Mouse (Mus musculus): ENCODE results near the gene 4933424G06Rik.
A peak's percentile ranks its signal among the peaks of the same experiment; 100 is the strongest.

4933424G06Rik gene

DNA sequence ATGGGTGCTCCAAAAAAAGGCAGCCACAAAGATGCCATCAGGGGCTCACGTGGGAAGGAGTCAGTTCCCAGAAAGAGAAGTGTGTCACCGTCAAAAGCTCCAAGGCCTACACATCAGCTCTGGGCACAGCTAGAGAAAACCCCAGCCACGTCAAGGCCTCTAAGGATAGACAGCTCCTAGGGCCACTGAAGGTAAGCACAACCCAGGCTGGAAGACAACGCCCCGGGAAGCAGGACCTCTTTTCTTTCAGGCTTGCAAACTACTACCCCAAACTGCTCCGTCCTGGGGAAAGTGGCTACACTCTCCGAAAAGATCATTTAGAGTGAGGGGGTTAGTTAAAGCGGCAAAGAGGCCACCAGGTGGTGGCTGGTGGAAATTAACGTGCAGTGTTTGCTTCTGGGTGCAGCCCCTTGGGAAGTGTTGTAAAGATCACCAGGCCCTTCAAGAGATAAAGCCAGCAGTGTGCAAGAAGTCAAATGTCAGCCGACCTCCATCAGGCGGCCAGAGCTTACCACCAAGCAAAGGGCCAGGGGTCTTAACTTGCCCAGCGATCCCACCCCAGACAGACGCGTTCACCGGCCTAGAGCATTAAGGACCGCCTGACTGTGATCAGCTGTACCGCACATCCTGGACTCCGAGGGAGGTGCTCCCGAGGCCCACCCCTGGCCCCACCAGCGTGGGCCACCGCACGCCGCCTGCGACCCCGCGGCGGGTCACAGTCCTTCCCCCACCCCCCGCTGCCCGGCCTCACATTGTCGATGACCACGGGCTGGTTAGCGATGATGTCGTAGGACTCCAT is 695 bp upstream of the 4933424G06Rik start:
- DNase-seq (ENCODE audit: low read depth, low spot score): peak; percentile 24

- DNase-seq (ENCODE audit: low read depth, low spot score): no peak
Measured at GRCm38 (mm10) chr1:36711104-36711503, 1.2 kb downstream of the 4933424G06Rik start.

- DNase-seq (ENCODE audit: low read depth, low spot score): no peak
Measured at GRCm38 (mm10) chr1:36714311-36714710, 4.4 kb downstream of the 4933424G06Rik start, which contains the start of gene Actr1b. Gene Actr1b, minus strand, starts transcription at chr1:36714422.

GRCm38 (mm10) chr1:36718786-36719185 is 8.8 kb downstream of the 4933424G06Rik start:
- no peak for DNase-seq (ENCODE audit: low read depth, low spot score)

GRCm38 (mm10) chr1:36723146-36724056 is 13.5 kb downstream of the 4933424G06Rik start:
- no peak for DNase-seq (ENCODE audit: low read depth, low spot score)

DNA sequence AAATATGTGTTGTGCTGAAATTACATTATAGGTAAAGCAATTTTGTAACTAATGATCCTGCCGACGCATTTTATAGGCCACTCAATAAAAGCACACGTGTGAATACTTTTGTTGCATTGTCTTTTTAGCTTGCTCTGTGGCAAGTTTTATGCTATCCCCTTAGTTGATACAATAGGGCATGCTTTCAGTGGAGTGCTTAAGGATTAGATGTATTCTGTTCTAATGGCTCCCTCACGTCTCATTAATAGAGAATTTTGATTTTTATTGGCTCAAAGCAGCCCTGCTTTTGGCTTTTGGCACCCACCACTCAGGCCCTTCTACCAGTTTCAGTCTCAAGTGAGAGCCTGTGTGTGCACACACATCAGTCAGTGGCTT is 14.1 kb downstream of the 4933424G06Rik start:
- no peak for DNase-seq (ENCODE audit: low read depth, low spot score)

DNA sequence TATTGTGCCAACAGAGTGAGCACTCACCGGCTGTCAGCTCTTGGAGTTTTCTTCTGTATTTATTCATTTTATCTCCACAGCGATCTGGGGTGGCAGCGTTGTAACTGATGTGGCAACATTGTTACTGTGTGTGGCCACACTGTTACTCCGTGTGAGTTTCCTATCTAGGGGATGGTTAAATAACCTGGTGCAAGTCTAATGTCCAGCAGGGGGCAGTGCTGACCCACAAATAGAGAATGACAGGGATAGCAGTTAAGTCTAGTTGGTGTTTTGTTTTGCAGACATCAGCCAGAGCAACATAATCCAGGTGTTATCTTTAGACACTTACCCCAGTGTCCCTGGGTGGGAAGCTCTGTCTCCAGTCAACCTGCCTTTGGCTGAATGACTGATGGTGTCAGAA is 27.4 kb downstream of the 4933424G06Rik start:
- peak; percentile 65 for DNase-seq (ENCODE audit: low read depth, low spot score)

GRCm38 (mm10) chr1:36739231-36739630 is 29.3 kb downstream of the 4933424G06Rik start:
- DNase-seq (ENCODE audit: low read depth, low spot score): no peak

GRCm38 (mm10) chr1:36743046-36743445 is 33.1 kb downstream of the 4933424G06Rik start:
- DNase-seq (ENCODE audit: low read depth, low spot score): no peak

- DNase-seq (ENCODE audit: low read depth, low spot score): no peak
Measured at GRCm38 (mm10) chr1:36744268-36744944, 34.5 kb downstream of the 4933424G06Rik start.

DNA sequence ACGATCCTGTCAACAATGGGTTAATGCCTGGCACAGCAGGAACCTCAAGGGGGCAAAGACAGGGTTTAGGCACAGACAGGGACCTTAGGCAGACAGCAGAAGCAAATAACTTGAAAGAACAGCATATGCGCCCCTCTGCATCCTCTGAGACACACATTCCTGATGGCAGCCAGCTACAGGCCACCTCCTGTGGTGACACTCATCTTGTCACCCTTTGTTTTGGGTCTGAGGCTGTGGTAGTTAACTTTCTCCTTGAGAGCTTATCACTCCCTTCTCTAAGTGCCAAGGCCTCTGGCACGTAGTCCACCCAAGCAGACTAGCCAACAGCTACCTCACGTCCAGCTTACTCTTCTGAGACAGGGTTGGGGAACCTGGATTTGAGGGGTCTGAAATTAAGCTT is 35.7 kb downstream of the 4933424G06Rik start:
- DNase-seq (ENCODE audit: low read depth, low spot score): no peak

GRCm38 (mm10) chr1:36746452-36746851 is 36.5 kb downstream of the 4933424G06Rik start:
- no peak for DNase-seq (ENCODE audit: low read depth, low spot score)

GRCm38 (mm10) chr1:36753932-36754675 is 44.2 kb downstream of the 4933424G06Rik start:
- DNase-seq (ENCODE audit: low read depth, low spot score): no peak

- no peak for DNase-seq (ENCODE audit: low read depth, low spot score)
Measured at GRCm38 (mm10) chr1:36758553-36758952, 48.6 kb downstream of the 4933424G06Rik start.

DNA sequence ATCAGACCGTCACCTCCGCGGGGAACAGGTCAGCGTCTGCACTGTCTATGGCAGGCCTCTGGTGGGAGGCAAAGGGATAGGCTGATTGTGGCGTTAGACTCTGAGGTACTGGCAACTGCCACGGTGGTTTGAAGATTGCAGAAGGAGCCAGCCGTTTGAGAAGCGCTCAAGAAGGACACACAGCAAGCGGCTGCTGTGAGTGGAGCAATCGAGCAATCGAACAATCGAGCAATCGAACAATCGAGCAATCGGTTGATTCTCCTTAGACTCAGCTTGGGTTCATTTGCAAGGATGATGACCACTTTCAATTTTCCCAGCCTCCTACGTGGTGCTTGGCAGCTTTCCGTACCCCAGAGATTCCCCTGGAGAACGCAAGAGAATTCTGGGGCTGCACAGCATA is 49.1 kb downstream of the 4933424G06Rik start:
- DNase-seq (ENCODE audit: low read depth, low spot score): no peak

DNA sequence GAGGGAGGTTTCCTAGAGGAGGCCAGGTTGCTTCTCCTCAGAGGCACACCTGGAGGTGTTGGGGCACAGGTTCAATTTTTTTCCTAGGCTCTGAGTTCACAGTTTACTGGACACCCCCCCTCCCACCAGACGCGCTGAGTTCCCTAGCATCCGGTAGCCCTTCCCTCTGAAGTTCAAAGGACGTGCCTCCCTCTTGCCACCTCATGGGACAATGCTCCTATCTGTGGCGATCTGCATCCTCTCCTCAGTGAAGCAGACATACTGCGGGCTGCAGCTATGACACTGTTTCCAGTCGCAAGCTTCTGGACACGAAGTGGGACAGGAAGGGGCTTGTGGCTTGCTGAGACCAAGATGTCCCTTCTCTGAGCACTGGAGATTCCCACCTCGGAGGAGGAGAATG is 50.5 kb downstream of the 4933424G06Rik start:
- no peak for DNase-seq (ENCODE audit: low read depth, low spot score)

DNA sequence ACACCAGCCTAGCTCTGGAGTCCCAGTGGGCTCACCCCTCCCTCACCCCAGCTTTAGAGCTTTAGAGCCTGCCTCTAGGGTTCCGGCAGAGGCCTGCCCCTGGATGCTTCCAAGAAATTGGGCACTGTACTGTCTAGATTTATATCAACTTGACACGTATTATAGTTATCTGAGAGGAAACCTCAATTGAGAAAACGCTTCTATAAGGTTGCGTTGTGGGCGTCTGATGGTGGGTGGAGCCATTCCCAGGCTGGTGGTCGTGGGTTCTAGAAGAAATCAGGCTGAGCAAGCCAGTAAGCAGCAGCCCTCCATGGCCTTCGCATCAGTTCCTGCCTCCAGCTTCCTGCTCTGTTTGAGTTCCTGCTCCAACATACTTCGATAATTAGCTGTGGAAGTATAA is 51.1 kb downstream of the 4933424G06Rik start:
- no peak for DNase-seq (ENCODE audit: low read depth, low spot score)

GRCm38 (mm10) chr1:36761568-36761967 is 51.6 kb downstream of the 4933424G06Rik start, which contains the start of gene Zap70:
Gene Zap70, plus strand, starts transcription at chr1:36761798.
- DNase-seq (ENCODE audit: low read depth, low spot score): no peak

GRCm38 (mm10) chr1:36766431-36767205 is 56.7 kb downstream of the 4933424G06Rik start:
- DNase-seq (ENCODE audit: low read depth, low spot score): no peak

GRCm38 (mm10) chr1:36767321-36767720 is 57.4 kb downstream of the 4933424G06Rik start:
- DNase-seq (ENCODE audit: low read depth, low spot score): no peak

All from c-Kit-negative CD71-positive TER-119-positive erythroid progenitor cells, embryonic 14.5 days (primary cell).